Mouse (Mus musculus): ENCODE measurements at regions not wholly inside any gene's neighbourhood (a gene's known extent, or its start where the extent isn't known, plus 50 kb on each side); places are given as distances from the start of the nearest gene placed in this dataset.

DNA sequence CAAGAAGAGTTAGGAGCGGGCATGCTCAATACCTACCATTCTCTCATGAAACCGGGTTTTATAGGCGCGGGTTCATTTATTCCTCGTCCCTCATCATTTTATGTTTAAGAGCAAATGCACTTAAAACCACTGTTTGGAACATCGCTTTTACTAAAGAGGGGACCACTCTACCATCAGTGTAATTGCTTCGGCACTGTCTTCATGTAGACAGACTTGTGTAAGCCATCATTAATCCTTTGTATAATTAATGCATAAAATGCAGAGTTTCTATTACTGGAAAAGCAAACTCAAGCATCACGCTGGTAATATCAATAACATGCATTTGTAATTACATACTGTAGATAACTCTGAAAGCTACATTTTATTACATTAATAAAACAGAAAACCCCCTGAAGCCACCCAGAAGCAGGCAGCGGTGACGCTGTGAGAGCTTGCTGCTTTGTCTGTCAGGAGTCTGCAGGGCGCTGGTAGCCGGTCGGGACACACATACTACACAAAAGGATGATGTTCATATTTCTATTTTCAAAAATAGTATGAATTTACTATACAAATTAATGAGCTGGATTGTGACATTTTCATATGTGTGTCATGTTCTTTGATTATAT lies 99.2 kb downstream of the Zfp281 start:
- no peak for DNase-seq

DNA sequence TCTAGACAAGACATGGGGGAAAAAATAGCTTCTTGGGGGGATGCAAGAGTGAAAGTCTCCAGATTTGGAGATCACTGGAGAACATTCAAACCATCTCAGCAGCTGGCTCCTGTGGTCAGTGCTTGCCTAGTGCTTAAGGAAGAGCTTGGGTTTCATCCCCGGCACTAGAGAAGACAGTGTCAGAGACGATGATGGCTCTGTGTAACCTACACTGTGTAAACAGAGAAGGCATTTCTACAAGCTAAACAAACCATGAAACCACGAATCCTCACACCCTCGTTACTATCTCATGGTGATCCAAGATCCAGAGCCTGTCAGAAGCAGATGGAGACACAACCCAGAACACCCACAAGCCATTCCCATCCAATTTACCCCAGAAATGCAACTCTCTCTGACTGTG lies 100.5 kb downstream of the Zfp281 start:
- DNase-seq, result no peak

DNA sequence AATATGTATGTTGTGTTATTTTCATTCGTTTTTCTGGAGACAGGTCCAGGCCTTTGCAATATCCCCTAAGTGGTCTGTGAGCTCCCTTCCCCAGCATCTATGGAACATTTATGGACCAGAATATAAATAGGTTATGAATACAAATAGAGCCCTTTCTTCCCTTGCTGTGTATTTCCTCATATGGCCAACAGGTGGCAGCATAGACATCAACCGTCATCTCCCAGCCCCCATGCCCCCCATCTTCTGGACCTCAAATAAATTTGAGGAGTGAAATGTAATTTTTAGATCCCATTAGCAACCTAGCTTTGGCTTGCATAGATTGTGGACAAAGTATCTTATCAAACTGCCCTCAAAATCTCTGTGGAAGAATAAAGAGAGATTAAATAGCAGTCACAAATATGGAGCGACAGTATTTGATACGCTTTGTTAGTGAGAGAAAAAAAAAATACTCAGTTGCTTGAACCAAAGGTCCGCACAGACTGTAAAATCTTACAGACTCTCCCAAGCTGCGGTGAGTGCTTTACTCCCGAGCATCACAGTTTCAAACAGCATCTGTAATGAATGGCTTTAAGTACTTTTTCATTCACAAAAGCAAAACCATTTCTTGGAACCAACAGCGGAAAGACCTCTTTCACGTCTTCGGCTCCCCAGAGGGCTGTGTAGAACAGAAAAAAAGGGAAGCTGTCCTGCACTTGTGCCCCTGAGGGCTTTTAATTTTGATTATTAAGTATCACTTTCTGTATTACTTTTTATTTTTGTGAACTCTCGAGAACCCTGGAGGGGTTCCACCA lies 101.6 kb downstream of the Zfp281 start:
- no peak for DNase-seq

DNA sequence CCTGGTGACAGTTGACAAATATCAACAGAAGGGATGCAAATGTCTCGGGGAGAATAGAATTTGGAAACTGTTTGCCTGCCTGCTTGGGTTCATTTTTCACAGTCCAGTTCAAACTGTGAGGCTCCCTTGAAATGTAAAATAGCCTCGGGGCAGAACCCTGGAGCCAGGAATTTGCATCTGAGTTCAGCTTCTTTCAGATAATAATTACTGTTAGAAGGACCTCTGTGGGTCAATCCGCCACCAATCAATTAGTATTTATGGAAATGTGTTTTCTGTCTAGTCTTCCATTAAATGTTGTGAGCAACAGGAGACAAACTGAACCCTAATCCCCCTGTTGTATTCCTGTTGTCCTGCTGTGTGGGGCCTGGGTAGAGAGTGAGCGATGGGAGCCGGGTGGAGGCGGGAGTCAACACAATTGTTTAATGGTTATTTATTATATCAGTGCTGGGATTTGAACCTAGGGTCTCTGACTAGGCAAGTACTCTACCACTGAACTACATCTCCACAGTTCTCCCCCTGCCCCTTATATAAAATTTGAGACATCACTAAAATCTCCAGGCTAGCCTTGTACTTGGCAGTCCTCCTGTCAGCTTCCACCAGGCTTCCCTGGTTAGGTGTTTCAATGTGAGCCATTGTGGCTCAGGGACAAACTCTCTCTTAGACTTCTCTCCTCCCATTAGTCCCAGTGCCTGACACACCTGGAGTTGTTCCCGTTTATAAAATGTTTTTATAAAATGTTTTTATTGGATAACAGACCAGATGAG lies 103.3 kb downstream of the Zfp281 start:
- no peak for DNase-seq

DNA sequence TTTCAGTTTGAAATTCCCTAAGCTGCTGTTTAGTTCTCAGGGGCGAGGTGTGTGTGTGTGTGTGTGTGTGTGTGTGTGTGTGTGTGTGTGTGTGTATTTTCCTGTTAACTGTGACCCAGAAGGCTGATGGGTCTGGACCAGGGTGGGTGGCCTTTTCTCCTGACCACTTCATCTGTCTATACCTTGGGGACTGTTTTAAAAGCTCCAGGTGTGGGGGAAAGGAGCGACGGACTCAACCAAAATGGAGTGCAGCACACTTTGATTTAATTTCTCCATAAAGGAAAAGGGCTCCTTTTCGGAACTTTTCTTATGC lies 103.9 kb downstream of the Zfp281 start:
- no peak for DNase-seq

DNA sequence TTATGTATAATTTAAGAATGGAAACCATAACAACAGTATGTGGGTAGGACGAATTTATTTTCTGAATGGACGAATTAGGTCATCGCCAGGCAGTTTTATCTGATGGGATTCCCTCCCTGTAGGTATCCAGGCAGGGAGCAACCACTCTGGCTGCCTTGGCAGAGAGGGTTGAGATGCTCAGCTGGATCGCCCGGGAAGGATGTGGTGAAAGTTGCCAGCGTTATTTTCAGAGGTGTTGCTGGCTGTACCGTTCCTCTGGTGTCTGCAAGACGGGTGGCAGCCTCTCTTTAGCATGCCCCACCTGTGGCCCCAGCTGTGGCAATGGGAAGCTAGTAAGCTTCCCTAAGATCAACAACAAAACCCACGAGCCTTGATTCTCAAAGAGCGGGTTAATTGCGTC lies 105.9 kb downstream of the Zfp281 start:
- no peak for DNase-seq

DNA sequence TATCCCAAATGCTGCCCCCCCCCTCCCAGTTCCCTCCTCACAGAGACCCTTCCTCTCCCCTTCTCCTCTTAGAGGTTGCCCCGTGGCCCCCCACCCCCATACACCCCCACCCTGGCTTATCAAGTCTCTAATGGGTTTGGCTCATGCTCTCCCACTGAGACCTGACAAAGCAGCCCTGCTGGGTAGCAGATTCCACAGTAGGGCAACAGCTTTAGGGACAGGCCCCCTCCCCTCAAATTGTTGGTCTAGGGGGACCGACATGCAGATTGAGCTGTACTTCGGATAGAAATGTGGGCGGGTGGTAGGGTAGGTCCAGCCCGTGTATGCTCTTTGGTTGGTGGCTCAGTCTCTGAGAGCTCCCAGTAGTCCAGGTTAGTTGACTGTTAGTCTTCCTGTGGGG lies 113.3 kb downstream of the Zfp281 start:
- DNase-seq, result no peak

DNA sequence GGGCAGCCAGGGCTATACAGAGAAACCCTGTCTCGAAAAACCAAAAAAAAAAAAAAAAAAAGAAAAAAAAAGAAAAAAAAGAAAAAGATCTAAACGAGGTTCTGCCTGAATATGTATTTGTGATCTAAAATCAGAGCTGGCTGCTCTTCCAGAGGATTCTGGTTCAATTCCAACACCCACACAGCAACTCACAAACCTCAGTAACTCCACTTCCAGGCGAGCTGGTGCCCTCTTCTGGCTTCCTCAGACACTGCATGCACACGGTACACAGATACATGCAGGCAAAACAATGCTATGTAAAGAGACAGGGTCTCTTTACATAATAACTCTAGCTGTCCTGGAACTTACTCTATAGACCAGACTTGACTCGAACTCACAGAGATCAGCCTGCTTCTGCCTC lies 114.8 kb downstream of the Zfp281 start:
- no peak for DNase-seq

DNA sequence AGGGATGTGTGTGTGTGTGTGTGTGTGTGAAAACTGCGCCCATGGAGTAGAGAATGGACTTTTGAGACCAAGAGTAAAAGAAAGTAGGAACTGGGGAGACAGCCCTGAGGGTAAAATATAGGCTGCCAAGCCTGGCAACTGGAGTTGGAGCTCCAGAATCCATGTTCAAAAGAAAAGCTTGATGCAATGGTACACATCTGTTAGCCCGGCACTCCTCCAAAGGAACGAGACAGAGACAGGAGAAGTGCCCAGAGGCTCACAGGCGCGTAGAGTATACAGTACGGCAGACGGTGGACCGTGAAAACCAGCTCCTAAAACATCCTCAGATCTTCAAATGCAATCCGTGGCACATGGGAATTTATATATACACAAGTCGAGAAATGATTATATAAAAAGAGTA lies 116.4 kb downstream of the Zfp281 start:
- no peak for DNase-seq

DNA sequence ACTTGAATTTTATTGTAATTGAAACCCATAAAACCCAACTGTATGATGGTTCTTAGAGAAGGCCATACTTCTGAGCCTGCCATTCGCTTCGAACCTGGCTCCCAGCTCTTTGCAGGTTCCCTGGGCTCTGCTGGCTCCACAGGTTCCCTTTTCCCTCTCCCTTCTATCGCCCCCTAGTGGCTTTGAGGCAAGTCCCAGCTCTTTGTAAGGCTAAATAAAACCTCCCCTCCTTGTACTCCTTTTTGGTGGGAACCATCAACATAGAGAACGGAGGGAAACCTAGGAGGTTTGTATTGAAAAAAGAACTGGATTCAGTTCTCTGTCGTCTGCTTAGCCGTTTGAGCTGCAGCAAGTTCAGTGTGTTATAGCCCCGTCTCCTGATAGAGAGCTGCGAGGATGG lies 124.5 kb downstream of the Zfp281 start:
- peak; percentile 20 for DNase-seq

DNA sequence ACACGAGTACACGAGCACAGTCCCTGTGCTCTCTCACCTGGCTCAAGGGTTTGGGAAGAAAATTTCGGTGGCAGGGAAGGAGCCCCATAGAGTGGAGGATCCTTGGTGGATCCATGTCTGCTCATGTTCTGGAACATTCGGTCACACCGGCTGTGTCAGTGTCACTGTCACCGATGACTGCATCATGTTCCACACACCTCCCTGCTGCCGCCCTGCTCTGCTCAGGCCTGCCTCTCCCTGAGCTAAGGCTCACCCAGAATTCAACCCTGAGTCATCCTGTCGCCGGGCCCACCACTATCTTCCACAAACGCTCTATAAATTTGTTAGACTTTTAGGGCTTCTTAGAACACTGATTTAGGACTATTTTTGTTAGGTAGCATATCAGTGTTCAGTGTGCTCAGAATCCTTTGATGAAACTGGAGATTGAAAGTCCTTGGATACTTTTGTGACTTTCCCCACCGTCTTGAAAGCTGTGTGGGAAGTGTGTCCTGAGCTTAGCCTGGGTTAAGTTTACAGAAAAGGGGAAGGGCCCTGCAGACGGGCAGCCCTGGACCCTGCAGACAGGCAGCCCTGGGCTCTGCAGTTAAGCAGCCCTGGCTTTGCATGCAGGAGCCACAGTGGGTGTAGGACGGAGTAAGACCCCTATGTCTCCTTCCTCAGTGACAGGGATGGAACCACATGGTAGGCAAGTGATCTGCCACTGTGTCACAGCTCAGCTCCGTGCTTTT lies 126.9 kb downstream of the Zfp281 start:
- DNase-seq, result no peak

DNA sequence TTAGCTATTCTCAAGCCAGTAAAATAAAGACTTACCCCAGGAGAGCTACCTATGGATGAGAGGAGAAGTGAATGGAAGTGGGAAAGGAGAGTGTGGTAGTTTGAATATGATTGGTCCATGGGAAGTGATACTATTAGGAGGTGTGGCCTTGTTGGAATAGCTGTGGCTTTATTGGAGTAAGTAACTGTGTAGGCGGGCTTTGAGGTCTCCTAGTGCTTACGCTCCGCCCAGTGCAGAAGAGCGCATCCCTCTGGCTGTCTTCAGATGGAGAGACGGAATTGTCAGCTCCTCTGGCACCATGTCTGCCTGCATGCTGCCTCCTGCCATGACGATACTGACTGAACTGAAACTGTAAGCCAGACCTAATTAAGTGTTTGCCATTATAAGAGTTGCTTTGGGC lies 129.6 kb downstream of the Zfp281 start:
- no peak for DNase-seq

DNA sequence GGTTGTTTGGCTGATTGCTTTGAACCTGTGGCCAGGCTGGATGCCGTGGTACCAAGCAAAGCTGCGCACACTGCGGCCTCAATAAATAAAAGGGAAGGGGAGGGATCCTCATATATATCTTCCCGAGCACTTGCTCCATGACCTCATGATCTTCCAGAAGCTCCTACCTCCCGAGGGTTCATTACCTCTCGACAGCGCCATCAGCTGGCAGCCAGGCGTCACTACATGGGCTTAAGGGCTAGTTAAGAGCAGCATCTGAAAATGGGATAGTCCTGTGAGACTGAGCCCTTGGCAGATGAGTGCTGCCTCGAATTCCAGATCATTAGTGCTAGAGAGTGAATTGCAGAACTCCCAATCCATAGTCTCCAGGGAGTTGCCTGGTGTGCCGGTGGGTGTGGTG lies 134.0 kb downstream of the Zfp281 start:
- no peak for DNase-seq

DNA sequence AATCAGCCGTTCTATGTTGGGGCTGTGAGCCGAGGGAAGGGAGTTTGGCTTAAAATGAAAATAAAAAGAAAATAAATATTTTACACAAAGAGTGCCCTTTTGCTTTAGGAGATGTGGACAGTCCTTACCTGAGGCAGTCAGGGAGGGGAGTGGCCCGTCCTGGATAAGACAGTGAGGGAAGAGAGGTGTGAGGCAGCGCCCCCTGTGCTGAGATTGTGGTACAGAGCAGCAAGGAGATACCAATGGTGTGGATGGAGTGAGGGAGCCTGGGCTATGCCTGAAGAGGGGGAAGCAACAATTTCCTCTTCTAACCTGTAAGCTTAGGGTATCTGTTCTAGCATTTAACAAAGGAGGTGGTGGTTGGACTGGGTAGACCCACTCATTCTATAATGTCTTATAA lies 134.5 kb downstream of the Zfp281 start:
- DNase-seq, result no peak

DNA sequence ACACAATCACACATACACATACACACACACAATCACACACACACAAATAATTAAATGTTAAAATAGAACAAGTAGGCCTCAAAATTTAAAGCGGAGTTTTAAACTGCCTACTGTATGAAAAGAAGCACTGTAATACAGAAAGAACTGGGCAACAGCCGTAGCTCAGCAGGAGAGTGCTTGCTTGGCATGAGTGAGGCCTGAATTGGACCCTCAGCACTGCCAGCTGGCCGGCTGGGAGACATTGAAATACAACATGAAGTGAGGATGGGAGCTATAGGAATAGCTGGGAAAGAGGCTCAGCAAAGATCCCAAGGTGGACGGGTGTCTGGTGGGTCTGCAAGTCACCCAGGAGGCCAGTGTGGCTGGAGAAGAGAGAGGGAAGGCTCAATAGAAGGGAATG lies 136.8 kb downstream of the Zfp281 start:
- DNase-seq, result peak; percentile 30

DNA sequence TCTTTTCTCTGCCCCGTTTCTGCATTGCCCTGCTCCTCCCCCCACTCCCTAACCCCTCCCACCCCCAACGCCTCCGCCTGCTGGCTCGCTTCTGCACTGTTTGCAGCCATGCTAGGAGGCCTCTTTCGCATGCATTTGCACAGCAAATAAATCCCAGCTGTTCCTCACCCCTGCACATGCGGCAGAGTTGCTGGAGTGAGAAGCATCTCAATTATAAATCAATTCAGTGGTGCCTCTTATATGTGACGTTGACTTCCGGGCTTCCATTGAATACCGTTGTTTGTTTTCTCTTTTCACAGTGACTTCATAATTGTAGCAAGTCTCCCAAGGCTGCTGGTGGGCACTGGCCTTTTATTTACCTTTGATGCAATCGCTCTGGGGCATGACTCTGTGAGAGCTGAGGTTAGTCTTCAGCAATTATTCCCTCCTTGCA lies 144.3 kb downstream of the Zfp281 start:
- DNase-seq, result no peak

DNA sequence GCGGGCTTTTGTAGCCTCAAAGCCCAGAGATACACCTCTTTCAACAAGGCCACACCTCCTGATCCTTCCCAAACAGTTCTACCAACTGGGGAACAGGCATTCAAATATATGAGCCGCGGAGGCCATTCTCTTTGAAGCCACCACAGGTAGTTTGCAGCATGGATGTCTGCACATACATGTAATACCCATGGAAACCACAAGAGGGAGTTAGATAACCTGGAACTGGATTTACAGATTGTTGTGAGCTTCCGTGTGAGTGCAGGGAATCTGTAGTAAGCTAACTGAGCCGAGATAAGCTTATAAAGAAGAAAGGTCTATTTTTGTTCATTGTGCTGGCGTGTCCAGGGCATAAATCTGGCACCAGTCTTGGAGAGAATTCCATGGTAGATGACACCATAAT lies 149.0 kb downstream of the Zfp281 start:
- no peak for DNase-seq

DNA sequence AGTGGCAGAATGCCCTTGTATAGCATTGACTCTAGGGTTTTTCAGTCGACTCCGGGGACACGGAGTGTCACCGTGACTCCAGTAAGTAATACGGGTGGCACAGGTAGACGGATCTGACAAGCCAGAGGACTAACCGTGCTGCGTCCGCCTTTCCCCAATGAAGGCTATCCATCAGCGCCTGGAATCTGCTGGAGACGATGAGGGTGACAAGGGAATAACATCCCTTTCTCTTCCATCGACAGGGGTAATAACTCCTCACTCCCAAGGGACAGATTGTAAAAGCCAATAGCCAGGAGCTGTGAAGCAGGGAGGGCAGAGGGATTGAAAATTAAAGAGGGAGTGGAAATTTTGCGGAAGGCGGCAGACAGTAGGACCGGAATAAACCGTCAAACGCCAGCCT lies 151.5 kb downstream of the Zfp281 start:
- no peak for DNase-seq

DNA sequence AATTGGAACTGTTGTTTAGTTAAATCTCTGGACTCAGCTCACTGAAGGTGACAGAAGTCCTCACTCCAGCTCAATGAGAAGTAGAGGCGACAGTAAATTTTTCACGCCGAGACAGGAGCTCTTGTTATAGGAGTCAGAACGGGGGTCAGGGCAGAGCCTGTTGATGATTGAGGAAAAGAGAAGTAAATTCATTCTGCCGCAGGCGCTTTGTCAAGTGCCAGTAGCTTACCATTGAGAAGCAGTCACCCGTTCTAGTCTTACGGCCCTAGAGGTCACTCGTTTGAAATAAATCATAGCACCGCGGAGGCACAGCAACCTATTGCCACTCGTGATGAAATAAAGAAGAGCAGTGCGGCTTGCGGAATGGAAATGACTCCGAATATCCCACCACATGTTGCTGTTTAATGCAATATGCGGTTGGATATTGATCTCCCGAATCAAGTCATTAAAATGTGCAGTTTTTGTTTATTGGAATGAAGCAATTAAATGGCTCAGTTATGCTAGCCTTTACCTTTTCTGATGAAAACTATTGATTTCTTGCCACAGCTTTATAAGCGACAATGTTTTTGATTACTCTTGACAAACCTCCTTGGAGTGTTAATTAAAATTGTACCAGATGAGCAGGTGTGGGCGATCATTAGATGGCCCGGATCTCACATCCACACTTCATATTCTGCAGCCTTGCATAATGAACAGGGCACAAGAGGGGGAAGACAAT lies 152.7 kb downstream of the Zfp281 start:
- DNase-seq, result no peak

DNA sequence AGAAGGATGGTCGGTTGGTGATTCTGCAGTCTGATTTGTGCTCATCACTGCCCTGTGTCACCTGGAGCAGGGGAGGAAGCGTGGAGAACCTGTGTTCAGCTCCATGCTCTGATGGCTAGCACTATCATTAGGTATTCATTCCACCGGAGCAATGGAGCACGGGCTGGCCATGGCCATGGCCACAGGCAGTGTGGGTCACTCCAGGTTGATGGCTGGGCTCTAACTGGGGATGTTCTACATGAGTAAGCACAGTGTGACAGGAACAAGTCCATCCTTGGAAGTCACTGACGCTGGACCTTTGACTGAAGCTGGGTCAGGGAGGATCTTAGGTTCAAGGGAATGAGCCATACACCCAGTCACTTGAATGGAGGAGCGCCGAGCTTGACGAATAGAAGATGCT lies 154.7 kb downstream of the Zfp281 start:
- no peak for DNase-seq

DNA sequence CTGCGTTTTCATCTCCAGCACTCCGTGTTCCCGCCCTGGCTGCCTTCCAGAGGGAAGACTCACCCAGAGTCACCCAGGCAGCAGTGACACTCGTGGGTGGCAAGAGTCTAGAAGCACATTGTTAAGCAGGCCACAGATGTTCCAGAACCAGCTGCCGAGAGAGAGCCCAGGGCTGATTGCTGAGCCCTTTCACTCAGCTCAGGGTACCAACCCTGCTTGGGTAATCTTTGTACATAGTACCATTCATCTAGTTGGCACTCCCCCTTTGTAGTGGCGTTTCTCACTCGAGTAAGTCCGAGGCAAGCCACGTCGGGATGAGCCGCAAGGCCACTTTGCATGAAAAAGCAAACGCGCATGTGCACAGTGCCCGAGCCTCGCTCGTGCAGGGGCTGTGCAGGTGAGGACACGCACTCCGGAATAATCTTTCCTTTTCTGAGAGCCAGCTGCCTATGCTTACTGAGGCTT lies 156.9 kb downstream of the Zfp281 start:
- DNase-seq, result peak; percentile 2

DNA sequence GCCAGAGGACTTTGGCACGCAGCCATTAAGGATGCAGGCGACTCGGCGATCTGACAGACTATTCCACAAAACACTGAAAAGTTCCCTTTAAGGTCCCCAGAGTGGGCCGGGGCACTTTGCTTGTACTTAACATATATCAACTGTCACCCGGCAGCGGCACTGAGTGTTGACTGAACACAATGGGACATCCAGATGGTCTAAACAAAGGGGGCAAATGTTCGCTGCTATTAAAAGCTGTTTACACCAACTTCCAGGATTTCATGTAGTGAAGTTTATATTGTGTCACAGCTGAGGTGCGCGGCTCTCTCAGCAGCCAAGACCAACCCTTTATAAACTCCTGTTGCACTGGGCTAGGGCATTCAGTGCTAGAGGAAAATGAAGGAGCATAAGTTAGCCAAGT lies 157.6 kb downstream of the Zfp281 start:
- no peak for DNase-seq

DNA sequence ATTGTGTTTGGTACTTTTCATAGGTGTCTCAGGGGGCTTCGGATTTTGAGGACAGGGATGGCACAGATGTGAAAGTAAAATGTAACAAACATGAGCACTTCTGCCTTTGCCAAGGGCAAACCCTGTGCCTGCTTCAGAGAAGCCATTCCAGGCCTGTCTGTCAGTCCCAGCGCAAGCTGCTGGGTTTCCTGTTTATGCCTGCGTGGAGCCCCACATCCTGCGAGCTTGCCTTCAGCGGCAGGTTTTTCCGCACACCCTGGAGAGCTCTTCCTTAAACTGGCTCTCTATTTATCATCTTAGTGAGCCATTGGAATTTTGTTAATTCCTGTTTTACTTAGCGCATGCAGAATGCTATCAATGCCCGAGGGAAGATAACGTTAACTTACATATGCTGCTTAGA lies 159.5 kb downstream of the Zfp281 start:
- no peak for DNase-seq

Measured in cerebellum, adult 8-10 months (tissue).